Mouse (Mus musculus) adipose tissue, adult 10 weeks (tissue): Measurements from ENCODE around the gene Anks3. TPM values are rescaled to one million over a fixed set of nuclear protein-coding genes. Genes with fewer than 3 reads are reported as not detected.

Experiments used
- polyA plus RNA-seq: library from polyadenylated mRNA; stranded (reverse); fragments of 350-450 nt; fragmentation: Illumina TruSeq; extraction: RNeasy Lipid Tissue Mini Kit (QIAGEN cat#74804); gene quantifications from one replicate; pipeline ENCODE4 v1.2.3, GENCODE M21; 2014; ENCODE audit warnings: low read depth, low replicate concordance

Gene Anks3
- polyA plus RNA-seq, result 37.2 TPM

DNA sequence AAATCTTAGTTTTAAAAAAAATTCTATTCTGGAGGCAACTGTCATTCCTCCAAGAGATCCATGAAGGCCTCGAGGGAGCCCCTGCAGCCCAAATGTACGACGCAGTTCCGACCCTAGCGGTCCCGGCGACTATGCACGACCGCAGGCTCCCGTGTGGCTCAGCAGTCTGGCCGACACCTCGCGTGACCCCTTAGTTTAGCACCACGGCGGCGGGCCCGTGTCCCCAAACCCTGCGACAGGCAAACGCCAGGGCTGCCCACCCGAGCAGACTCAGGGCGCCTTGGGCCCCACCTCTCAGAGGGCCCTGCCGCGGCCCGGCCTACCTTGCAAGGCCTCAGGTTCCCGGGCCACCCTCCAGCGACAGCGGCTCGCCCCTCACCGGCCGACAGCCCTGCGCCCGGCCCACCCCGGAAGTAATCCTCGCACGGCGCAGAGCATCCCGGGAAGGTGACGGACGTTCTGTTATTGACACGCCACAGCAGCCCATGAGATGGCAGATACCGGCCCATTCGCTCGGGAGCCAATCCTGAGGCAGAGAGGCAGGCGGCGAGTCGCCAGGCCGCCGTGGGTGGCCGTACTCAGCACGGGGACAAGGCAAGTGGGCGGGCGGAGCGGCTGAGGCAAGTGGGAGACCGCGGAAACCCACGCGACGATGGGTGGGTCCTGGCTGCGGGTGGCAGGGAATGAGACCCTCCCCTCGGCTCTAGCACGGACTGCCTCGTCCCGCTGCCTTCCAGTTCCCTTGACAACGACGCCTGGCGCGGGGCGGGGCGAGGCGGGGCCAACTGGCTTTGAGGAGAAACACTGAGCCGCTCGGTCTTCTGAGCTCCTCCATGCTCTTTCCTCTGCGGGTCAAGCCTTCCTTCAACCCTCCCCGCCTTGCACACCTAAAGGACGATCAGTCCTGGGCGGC is at the start of gene Anks3:
TSS of gene Anks3 (minus strand) at position 409 of the 913 bp plus-strand sequence.

DNA sequence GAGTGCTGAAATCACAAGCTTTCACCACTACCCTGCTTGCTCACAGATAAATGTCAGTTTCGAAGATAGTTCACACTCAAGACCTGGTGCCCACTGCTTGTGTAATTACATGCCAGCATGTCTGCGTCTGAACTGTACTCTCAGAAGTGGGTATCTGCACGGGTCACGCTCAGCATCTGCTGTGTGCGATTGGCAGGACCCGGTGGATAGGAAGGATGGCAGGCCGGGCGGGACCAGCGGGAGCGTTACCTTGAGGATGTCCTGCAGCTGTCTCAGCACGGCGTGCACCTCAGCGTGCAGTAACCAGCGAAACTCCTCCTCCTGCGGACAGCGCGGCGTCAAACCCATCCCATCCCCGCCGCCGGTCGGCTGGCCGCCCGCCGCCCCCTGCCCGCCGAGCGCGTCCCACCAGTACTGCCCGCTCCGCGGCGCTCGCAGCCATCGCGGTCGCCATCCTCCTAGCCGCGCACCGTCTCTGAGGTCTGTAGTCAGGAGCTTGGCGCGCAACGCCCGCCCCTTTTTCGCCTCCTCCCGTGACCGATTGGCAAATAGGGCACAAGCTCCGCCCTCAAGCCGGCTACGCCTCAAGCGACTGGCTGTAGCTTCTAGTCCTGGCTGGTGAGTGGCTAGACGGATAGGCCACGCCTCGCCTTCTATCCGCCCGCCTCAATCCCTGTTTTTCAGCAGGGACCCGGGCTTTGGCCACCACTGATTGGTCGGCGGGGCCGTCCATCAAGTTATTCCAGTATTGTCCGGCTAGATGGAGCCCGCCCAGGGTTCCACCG is 49.2 kb upstream of the Anks3 start, which contains the start of gene Rogdi:
TSS of gene Rogdi (minus strand) at position 500 of the 785 bp plus-strand sequence.

GRCm38 (mm10) chr16:5007067-5007466 is 43.1 kb upstream of the Anks3 start, which contains the start of gene Smim22:
Smim22 (plus strand) TSS chr16:5007288.

GRCm38 (mm10) chr16:4997553-4997952 is 33.5 kb upstream of the Anks3 start, which contains the start of gene Sept12:
Sept12 (minus strand) TSS chr16:4997852.

DNA sequence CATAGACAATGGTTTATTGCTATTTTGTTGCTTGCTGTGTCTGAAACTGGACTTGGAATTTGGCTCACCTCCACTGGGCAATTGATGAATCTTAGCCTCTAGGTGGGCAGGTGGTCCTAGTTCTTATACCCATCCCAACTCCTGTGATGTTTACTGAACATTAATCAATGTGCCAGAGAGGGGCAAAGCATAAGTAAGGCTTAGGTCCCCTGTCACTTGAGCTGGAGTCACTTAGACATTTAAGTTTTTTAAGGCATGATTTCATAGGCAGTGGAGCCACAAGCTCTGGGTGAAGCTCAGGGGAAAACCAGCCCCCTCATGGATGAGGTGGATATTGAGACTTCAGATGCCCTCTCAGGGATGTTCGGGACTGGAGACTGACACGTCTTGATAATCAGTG is 25.5 kb downstream of the Anks3 start, which contains the start of gene Nudt16l1:
TSS of gene Nudt16l1 (plus strand) at position 301 of the 400 bp plus-strand sequence.

Other genes starting within 250 kb of the Anks3 start
- 9.1 TPM for gene Nmral1, start 244.8 kb downstream of the Anks3 start, polyA plus RNA-seq
- 87.0 TPM for gene Hmox2, start 237.8 kb downstream of the Anks3 start, polyA plus RNA-seq
- gene Cdip1, start 173.9 kb downstream of the Anks3 start, polyA plus RNA-seq, result 65.2 TPM
- gene 4930562C15Rik, start 128.8 kb downstream of the Anks3 start, polyA plus RNA-seq, result 1.3 TPM
- 62.1 TPM for gene Ubald1, start 83.9 kb downstream of the Anks3 start, polyA plus RNA-seq
- gene Mgrn1, start 78.0 kb downstream of the Anks3 start, polyA plus RNA-seq, result 80.9 TPM
- 55.2 TPM for gene Nudt16l1, start 25.4 kb downstream of the Anks3 start, polyA plus RNA-seq
- 7.8 TPM for gene Sept12, start 33.6 kb upstream of the Anks3 start, polyA plus RNA-seq
- 51.7 TPM for gene Smim22, start 43.1 kb upstream of the Anks3 start, polyA plus RNA-seq
- gene Rogdi, start 49.3 kb upstream of the Anks3 start, polyA plus RNA-seq, result 117 TPM
- 84.3 TPM for gene Glyr1, start 85.7 kb upstream of the Anks3 start, polyA plus RNA-seq
- gene Ubn1, start 85.9 kb upstream of the Anks3 start, polyA plus RNA-seq, result 26.1 TPM
- gene Ppl, start 168.2 kb upstream of the Anks3 start, polyA plus RNA-seq, result 16.3 TPM
- 1.0 TPM for gene Sec14l5, start 182.9 kb upstream of the Anks3 start, polyA plus RNA-seq
- gene Nagpa, start 239.8 kb upstream of the Anks3 start, polyA plus RNA-seq, result 15.6 TPM